Mouse (Mus musculus) ES-Bruce4 (cell line): ENCODE results near the gene Procr. TPM values are rescaled to one million over a fixed set of nuclear protein-coding genes. Genes with fewer than 3 reads are reported as not detected.

Experiments used
- H3K27ac ChIP-seq: 2 replicates; pipeline ENCODE4 v1.5.1; 2012; ENCODE audit warnings: low read length, inconsistent platforms; ENCODE audit not compliant: insufficient read depth
- H3K27me3 ChIP-seq: 2 replicates; pipeline ENCODE4 v1.6.1; 2012; ENCODE audit warnings: mild to moderate bottlenecking, low read length, inconsistent platforms; ENCODE audit not compliant: control insufficient read depth, poor library complexity, insufficient read depth, severe bottlenecking
- H3K36me3 ChIP-seq: 2 replicates; pipeline ENCODE4 v1.6.1; 2012; ENCODE audit warnings: inconsistent platforms, mild to moderate bottlenecking, low read length, moderate library complexity; ENCODE audit not compliant: control insufficient read depth, poor library complexity, insufficient read depth, severe bottlenecking
- H3K4me1 ChIP-seq: one replicate; pipeline ENCODE4 v1.8.1; 2011; ENCODE audit warnings: low read length; ENCODE audit not compliant: control insufficient read depth, insufficient read depth
- H3K4me3 ChIP-seq: 2 replicates; pipeline ENCODE4 v1.5.1; 2011; ENCODE audit warnings: low read depth, mild to moderate bottlenecking, low read length
- H3K9ac ChIP-seq: 2 replicates; pipeline ENCODE4 v1.6.1; 2012; ENCODE audit warnings: low read depth, mild to moderate bottlenecking, inconsistent platforms; ENCODE audit not compliant: poor library complexity, severe bottlenecking
- H3K9me3 ChIP-seq: replicated peaks from 2 replicates; pipeline ENCODE4 v1.6.1; 2012; ENCODE audit warnings: mild to moderate bottlenecking, low read length, inconsistent platforms; ENCODE audit not compliant: control insufficient read depth, poor library complexity, insufficient read depth, severe bottlenecking
- CTCF ChIP-seq: IDR thresholded peaks from one replicate; pipeline ENCODE4 v1.8.1; 2011; ENCODE audit warnings: low read depth, low read length
- EP300 ChIP-seq: IDR thresholded peaks from 2 replicates; pipeline ENCODE4 v1.6.1; 2011; ENCODE audit warnings: low read depth, low read length; ENCODE audit not compliant: insufficient read depth
- POLR2A ChIP-seq: IDR thresholded peaks from one replicate; pipeline ENCODE4 v1.8.1; 2011; ENCODE audit warnings: low read length; ENCODE audit not compliant: insufficient read depth
- polyA plus RNA-seq: library from polyadenylated mRNA; stranded (reverse); fragments of >200 nt; gene quantifications from 2 replicates; pipeline ENCODE4 v1.2.4, GENCODE M21; 2011; ENCODE audit warnings: low read depth; ENCODE audit not compliant: missing spikeins, insufficient read depth, insufficient read length

Gene Procr
- polyA plus RNA-seq, 1 experiment: 6.6 TPM

DNA sequence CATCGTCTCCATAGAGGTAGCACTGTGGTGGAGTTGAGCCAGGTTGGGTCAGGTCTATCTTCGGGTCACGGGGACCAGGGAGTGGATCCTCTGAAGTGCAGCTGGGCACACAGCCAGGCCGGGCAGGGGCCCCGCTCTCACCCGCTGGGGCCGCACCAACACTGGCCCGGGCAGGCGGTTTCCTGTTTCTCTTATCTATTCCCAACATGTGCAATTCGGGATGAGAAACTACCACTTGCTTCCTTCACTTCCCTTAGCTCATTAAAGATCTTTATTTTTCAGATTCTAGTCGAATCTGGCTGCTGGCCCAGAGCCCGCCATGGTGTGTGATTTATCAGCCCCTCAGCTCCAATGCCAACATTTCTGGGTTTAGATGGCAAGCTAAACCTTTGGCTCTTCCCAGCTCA, 8.0 kb upstream of the Procr start:
- H3K9me3 ChIP-seq: no peaks in the 10 kb centered on the region
- H3K4me3 ChIP-seq: 0 out of 2 replicates have a peak overlapping the region, but pooled peaks have one; percentile 5
- H3K9ac ChIP-seq: no peak overlapping the region
- H3K27me3 ChIP-seq: no peaks in the 10 kb centered on the region
- peaks cover 1% of the 10 kb centered on the region for H3K4me1 ChIP-seq
- H3K27ac ChIP-seq: no peak overlapping the region
- no peak for TF ChIP-seq EP300
- no peak for TF ChIP-seq CTCF
- no peak for TF ChIP-seq POLR2A
- H3K36me3 ChIP-seq: no peaks in the 10 kb centered on the region

DNA sequence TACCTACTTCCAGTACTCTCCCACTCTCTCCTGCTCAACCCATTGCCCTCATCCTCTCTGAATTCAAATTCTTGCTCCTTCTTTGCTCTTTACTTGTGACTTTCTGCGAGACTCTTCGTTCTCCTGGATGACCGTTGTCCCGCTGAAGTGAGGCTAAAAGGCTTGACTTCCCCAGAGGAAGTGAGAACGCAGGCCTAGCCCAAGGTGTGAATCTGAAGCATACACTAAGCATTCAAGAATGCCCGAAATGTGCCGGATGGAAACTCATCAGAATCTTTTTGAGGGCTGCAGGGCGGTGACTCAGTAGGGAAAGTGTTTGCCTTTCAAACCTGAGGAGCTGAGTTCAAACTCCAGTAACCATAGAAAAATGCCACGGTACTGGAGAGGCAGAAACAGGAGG, 7.6 kb upstream of the Procr start:
- no peak overlapping the region for H3K9ac ChIP-seq
- no peak overlapping the region for H3K4me3 ChIP-seq
- TF ChIP-seq EP300: no peak
- no peak for TF ChIP-seq CTCF
- no peak for TF ChIP-seq POLR2A
- H3K27ac ChIP-seq: no peak overlapping the region
- H3K36me3 ChIP-seq: no peaks in the 10 kb centered on the region
- no peaks in the 10 kb centered on the region for H3K9me3 ChIP-seq
- peaks cover 1% of the 10 kb centered on the region for H3K4me1 ChIP-seq
- no peaks in the 10 kb centered on the region for H3K27me3 ChIP-seq

DNA sequence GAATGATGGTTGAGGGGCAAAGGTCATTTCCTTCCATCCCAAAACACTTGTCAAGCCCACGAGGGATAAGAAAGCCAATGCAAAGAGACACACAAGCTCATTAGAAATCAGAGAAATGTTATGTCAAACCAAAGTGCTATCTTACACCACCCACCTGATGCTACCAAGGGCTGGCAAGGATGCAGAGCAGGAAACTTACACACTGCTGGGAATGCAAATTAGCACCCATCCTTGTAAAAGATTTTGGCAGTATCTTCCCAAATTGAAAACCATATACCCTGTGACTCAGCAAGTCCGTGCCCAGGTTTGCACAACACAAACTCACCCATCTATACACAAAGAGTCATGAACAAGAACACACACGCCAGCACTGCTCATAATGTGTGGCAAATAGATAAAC, 5.4 kb upstream of the Procr start:
- no peaks in the 10 kb centered on the region for H3K9me3 ChIP-seq
- TF ChIP-seq CTCF (no peak), POLR2A (no peak), EP300 (no peak)
- no peaks in the 10 kb centered on the region for H3K27me3 ChIP-seq
- H3K4me3 ChIP-seq: no peak overlapping the region
- no peak overlapping the region for H3K27ac ChIP-seq
- H3K4me1 ChIP-seq: peaks cover 1% of the 10 kb centered on the region
- no peak overlapping the region for H3K9ac ChIP-seq
- H3K36me3 ChIP-seq: no peaks in the 10 kb centered on the region

DNA sequence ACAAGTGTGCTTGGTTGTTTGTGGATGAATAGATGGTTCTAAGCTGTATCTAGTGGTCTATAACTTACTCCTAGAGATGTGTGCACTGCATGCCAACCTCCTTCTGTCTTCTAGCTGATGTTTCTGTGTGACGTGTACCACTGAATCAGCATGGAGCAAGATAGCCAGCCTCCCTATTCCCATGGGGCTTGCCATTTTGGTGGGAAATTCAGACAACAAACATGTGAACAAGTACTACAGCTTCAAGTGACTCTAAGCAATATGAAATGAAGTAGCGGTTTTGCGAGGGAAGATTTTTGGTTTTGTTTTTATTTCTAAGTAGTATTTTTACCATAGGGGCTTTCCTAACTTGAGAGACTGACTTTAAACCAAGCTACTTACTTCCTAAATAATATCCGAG, 1.5 kb upstream of the Procr start:
- Histone ChIP-seq H3K27ac (no peak overlapping the region), H3K9ac (no peak overlapping the region), H3K4me1 (no peaks in the 10 kb centered on the region), H3K36me3 (no peaks in the 10 kb centered on the region), H3K27me3 (no peaks in the 10 kb centered on the region), H3K9me3 (no peaks in the 10 kb centered on the region), H3K4me3 (no peak overlapping the region)
- TF ChIP-seq EP300 (no peak), CTCF (no peak), POLR2A (no peak)

DNA sequence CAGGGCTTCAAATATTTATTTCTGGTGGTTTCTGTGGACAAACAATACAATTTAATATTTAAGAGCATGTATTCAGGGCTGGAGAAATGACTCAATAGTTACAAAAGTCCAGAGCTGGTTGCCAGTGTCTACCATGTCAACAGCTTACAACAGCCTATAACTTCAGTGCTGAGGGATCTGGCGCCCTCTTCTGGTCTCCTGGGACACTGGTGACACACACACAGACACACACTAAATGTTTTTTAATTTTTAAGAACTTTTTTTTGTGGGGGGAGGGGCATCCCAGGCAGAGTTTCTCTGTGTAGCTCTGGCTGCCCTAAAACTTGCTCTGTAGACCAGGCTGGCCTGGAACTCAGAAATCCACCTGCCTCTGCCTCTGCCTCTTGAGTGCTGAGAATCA, 4.8 kb downstream of the Procr start:
- Histone ChIP-seq H3K9ac (no peak overlapping the region), H3K27ac (no peak overlapping the region), H3K27me3 (no peaks in the 10 kb centered on the region), H3K9me3 (no peaks in the 10 kb centered on the region), H3K36me3 (no peaks in the 10 kb centered on the region), H3K4me3 (no peak overlapping the region), H3K4me1 (no peaks in the 10 kb centered on the region)
- TF ChIP-seq CTCF (peak; percentile 87), POLR2A (no peak)

DNA sequence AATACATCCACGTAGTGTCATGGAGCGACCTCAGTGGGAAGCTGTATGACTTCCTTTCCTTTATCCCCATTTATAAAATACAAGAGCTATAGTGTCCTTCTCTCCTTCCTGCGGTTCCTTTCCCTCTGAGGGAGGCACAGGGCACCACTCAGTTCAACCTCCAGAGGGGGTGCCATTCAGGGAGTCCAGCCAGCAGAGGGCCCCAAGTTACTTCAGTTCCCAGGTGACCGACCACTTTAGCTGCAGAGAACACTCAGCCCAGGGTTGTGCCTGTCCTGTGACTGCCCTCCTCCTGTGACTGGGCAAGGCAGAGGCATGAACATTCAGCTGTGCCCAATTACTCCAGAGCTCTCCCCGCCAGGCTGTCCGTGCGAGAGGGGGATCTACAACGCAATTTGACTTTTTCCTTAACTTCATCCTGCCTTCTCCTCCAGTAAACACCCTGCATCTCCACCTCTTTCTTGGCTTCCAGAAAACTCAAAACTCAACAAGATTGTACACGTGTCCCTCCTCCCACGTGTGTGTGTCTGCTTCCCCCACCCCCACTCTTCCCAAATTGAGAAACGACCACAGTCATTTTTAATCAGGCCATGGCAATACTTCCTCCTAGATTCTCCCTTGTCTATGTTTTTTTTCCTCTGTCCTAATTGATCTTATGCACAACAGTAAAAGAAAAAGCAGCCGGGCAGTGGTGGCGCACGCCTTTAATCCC, 6.1 kb downstream of the Procr start:
- peak; percentile 59 for TF ChIP-seq CTCF
- no peak for TF ChIP-seq EP300
- H3K36me3 ChIP-seq: no peaks in the 10 kb centered on the region
- H3K4me1 ChIP-seq: no peaks in the 10 kb centered on the region

More for the DNA sequence above, 6.1 kb downstream of the Procr start:
- Histone ChIP-seq H3K9me3 (no peaks in the 10 kb centered on the region), H3K9ac (no peak overlapping the region), H3K27me3 (no peaks in the 10 kb centered on the region), H3K4me3 (no peak overlapping the region), H3K27ac (no peak overlapping the region)
